Mouse (Mus musculus) midbrain, embryonic 14.5 days (tissue): ENCODE measurements at regions not wholly inside any gene's neighbourhood (a gene's known extent, or its start where the extent isn't known, plus 50 kb on each side); places are given as distances from the start of the nearest gene placed in this dataset.

Source experiments
- ATAC-seq: fragments of 200-750 bp; cut with Nextera tagmentation; 2 replicates; pipeline ENCODE4 v1.8.0; 2017; ENCODE audit warnings: moderate number of reproducible peaks, moderate library complexity; ENCODE audit not compliant: low FRiP score, low TSS enrichment
- DNase-seq: peaks from one replicate; pipeline ENCODE4 v3.0.0-alpha.2; 2015
- H3K27ac ChIP-seq: fragments of 300-500 bp; sonication (generic); replicated peaks from 2 replicates; pipeline ENCODE4 v1.5.1; 2014; ENCODE audit warnings: mild to moderate bottlenecking, low read depth, low read length, moderate library complexity
- H3K27me3 ChIP-seq: fragments of 300-500 bp; sonication (generic); 2 replicates; pipeline ENCODE4 v1.6.1; 2014; ENCODE audit warnings: low read length, control low read depth, mixed read lengths; ENCODE audit not compliant: control insufficient read depth, insufficient read depth
- H3K36me3 ChIP-seq: fragments of 300-500 bp; sonication (generic); 2 replicates; pipeline ENCODE4 v1.6.1; 2014; ENCODE audit warnings: low read length, control low read depth; ENCODE audit not compliant: control insufficient read depth, insufficient read depth
- H3K4me1 ChIP-seq: fragments of 300-500 bp; sonication (generic); 2 replicates; pipeline ENCODE4 v1.6.1; 2014; ENCODE audit warnings: mild to moderate bottlenecking, antibody characterized with exemption, low read length, control low read depth; ENCODE audit not compliant: control insufficient read depth, insufficient read depth
- H3K4me2 ChIP-seq: fragments of 300-500 bp; sonication (generic); 2 replicates; pipeline ENCODE4 v1.6.1; 2014; ENCODE audit warnings: mild to moderate bottlenecking, low read length, moderate library complexity
- H3K4me3 ChIP-seq: fragments of 300-500 bp; sonication (generic); replicated peaks from 2 replicates; pipeline ENCODE4 v1.5.1; 2014; ENCODE audit warnings: low read depth, low read length
- H3K9ac ChIP-seq: fragments of 300-500 bp; sonication (generic); replicated peaks from 2 replicates; pipeline ENCODE4 v1.6.1; 2014; ENCODE audit warnings: mild to moderate bottlenecking, low read length, moderate library complexity
- H3K9me3 ChIP-seq: fragments of 300-500 bp; sonication (generic); 2 replicates; pipeline ENCODE4 v1.6.1; 2016; ENCODE audit warnings: low read length, control low read depth, mixed read lengths; ENCODE audit not compliant: control insufficient read depth
- WGBS: fragments of 180-500 bp; shearing (Covaris S2); extraction: QIAGEN DNeasy Blood & Tissue Kit; methylation state at CpG from one replicate; pipeline ENCODE4 v1.1.7; 2014; 5-methylcytosine and 5-hydroxymethylcytosine counted together

- WGBS = 82% methylated on average over 3 of the region's 3 CpGs
- Histone ChIP-seq H3K4me2 (no peak overlapping the region), H3K4me1 (no peaks in the 10 kb centered on the region), H3K9ac (no peak overlapping the region), H3K36me3 (no peaks in the 10 kb centered on the region), H3K9me3 (no peaks in the 10 kb centered on the region), H3K4me3 (no peak overlapping the region), H3K27me3 (no peaks in the 10 kb centered on the region), H3K27ac (no peak overlapping the region)
- DNase-seq (no peak), ATAC-seq (no peak)
Measured at GRCm38 (mm10) chr1:71735606-71736005, 82.6 kb upstream of the Fn1 start.

GRCm38 (mm10) chr1:71731623-71732022 is 78.6 kb upstream of the Fn1 start:
- ATAC-seq = no peak
- no peak for DNase-seq

GRCm38 (mm10) chr1:71731011-71731410 is 78.0 kb upstream of the Fn1 start:
- Histone ChIP-seq H3K9ac (no peak overlapping the region), H3K4me1 (no peaks in the 10 kb centered on the region), H3K4me3 (no peak overlapping the region), H3K4me2 (no peak overlapping the region), H3K9me3 (no peaks in the 10 kb centered on the region), H3K27me3 (no peaks in the 10 kb centered on the region), H3K36me3 (no peaks in the 10 kb centered on the region), H3K27ac (no peak overlapping the region)
- ATAC-seq (no peak), DNase-seq (no peak)
- WGBS = 72% methylated on average over 4 of the region's 4 CpGs

More at GRCm38 (mm10) chr1:71731623-71732022, 78.6 kb upstream of the Fn1 start:
- H3K4me2 ChIP-seq = no peak overlapping the region
- no peaks in the 10 kb centered on the region for H3K27me3 ChIP-seq
- no peaks in the 10 kb centered on the region for H3K9me3 ChIP-seq
- H3K4me3 ChIP-seq = no peak overlapping the region
- H3K4me1 ChIP-seq = no peaks in the 10 kb centered on the region
- H3K27ac ChIP-seq = no peak overlapping the region
- no peak overlapping the region for H3K9ac ChIP-seq
- H3K36me3 ChIP-seq = no peaks in the 10 kb centered on the region

- H3K4me2 ChIP-seq = no peak overlapping the region
- WGBS = 91% methylated on average over 8 of the region's 8 CpGs
- ATAC-seq (no peak), DNase-seq (no peak)
- no peak overlapping the region for H3K9ac ChIP-seq
- no peaks in the 10 kb centered on the region for H3K4me1 ChIP-seq
- H3K9me3 ChIP-seq = no peaks in the 10 kb centered on the region
- H3K4me3 ChIP-seq = no peak overlapping the region
- no peaks in the 10 kb centered on the region for H3K27me3 ChIP-seq
- H3K27ac ChIP-seq = no peak overlapping the region
- H3K36me3 ChIP-seq = no peaks in the 10 kb centered on the region
Measured at GRCm38 (mm10) chr1:71728852-71729347, 75.9 kb upstream of the Fn1 start.

- H3K4me1 ChIP-seq = no peaks in the 10 kb centered on the region
- H3K9me3 ChIP-seq = no peaks in the 10 kb centered on the region
- peak; percentile 13 for DNase-seq
- H3K4me3 ChIP-seq = no peak overlapping the region
- ATAC-seq = no peak
- WGBS = 83% methylated on average over 7 of the region's 7 CpGs
- no peak overlapping the region for H3K4me2 ChIP-seq
- no peaks in the 10 kb centered on the region for H3K36me3 ChIP-seq
- H3K27ac ChIP-seq = no peak overlapping the region
- H3K27me3 ChIP-seq = no peaks in the 10 kb centered on the region
- H3K9ac ChIP-seq = no peak overlapping the region
Measured at GRCm38 (mm10) chr1:71723816-71724215, 70.8 kb upstream of the Fn1 start.

- Histone ChIP-seq H3K4me1 (no peaks in the 10 kb centered on the region), H3K27me3 (no peaks in the 10 kb centered on the region), H3K4me3 (no peak overlapping the region), H3K4me2 (no peak overlapping the region), H3K36me3 (no peaks in the 10 kb centered on the region), H3K9ac (no peak overlapping the region), H3K27ac (no peak overlapping the region), H3K9me3 (no peaks in the 10 kb centered on the region)
- no peak for DNase-seq
- no peak for ATAC-seq
- 73% methylated on average over 2 of the region's 2 CpGs for WGBS
Measured at GRCm38 (mm10) chr1:71723039-71723397, 70.0 kb upstream of the Fn1 start.

- Histone ChIP-seq H3K4me1 (no peaks in the 10 kb centered on the region), H3K27me3 (no peaks in the 10 kb centered on the region), H3K4me3 (no peak overlapping the region), H3K36me3 (no peaks in the 10 kb centered on the region), H3K9ac (no peak overlapping the region), H3K27ac (no peak overlapping the region), H3K9me3 (no peaks in the 10 kb centered on the region), H3K4me2 (no peak overlapping the region)
- ATAC-seq (no peak), DNase-seq (peak; percentile 32)
- 60% methylated on average over 6 of the region's 6 CpGs for WGBS
Measured at GRCm38 (mm10) chr1:71722211-71723038, 69.4 kb upstream of the Fn1 start.
